Mouse (Mus musculus) heart, embryonic 16.5 days (tissue): ENCODE data around the gene Med9. TPM values are rescaled to one million over a fixed set of nuclear protein-coding genes. Genes with fewer than 3 reads are reported as not detected.
"Not testable (repeated sequence)": the region's sequence is repeated elsewhere in the genome, so short reads cannot be mapped to it uniquely, and the experiment has no call there.

Experiments
- ATAC-seq: fragments of 200-750 bp; cut with Nextera tagmentation; replicated peaks from 2 replicates; pipeline ENCODE4 v1.8.0; 2017; ENCODE audit warnings: moderate number of reproducible peaks; ENCODE audit not compliant: insufficient read depth, low FRiP score; ENCODE audit errors: extremely low read depth
- H3K27ac ChIP-seq: fragments of 300-500 bp; sonication (generic); 2 replicates; pipeline ENCODE4 v1.5.1; 2014; ENCODE audit warnings: mild to moderate bottlenecking, low read length, control low read depth, moderate library complexity
- H3K27me3 ChIP-seq: fragments of 300-500 bp; sonication (generic); 2 replicates; pipeline ENCODE4 v1.6.1; 2014; ENCODE audit warnings: low read length, mixed read lengths; ENCODE audit not compliant: control insufficient read depth, insufficient read depth
- H3K36me3 ChIP-seq: fragments of 300-500 bp; sonication (generic); 2 replicates; pipeline ENCODE4 v1.6.1; 2014; ENCODE audit not compliant: control insufficient read depth, insufficient read depth
- H3K4me1 ChIP-seq: fragments of 300-500 bp; sonication (generic); 2 replicates; pipeline ENCODE4 v1.6.1; 2014; ENCODE audit warnings: low read length, mixed read lengths; ENCODE audit not compliant: control insufficient read depth, insufficient read depth
- H3K4me2 ChIP-seq: fragments of 300-500 bp; sonication (generic); 2 replicates; pipeline ENCODE4 v1.6.1; 2014; ENCODE audit warnings: low read depth, mild to moderate bottlenecking, control low read depth, low read length
- H3K4me3 ChIP-seq: fragments of 300-500 bp; sonication (generic); 2 replicates; pipeline ENCODE4 v1.5.1; 2014; ENCODE audit warnings: mild to moderate bottlenecking, control low read depth, low read length
- H3K9ac ChIP-seq: fragments of 300-500 bp; sonication (generic); 2 replicates; pipeline ENCODE4 v1.6.1; 2014; ENCODE audit warnings: low read length, control low read depth
- H3K9me3 ChIP-seq: fragments of 300-500 bp; sonication (generic); replicated peaks from 2 replicates; pipeline ENCODE4 v1.6.1; 2016; ENCODE audit warnings: low read length; ENCODE audit not compliant: control insufficient read depth
- WGBS: fragments of 180-500 bp; shearing (Covaris S2); extraction: QIAGEN DNeasy Blood & Tissue Kit; methylation state at CpG from one replicate; pipeline ENCODE4 v1.1.7; 2014; 5-methylcytosine and 5-hydroxymethylcytosine counted together
- polyA plus RNA-seq: library from polyadenylated mRNA; unstranded; fragments of >200 nt; fragmentation: Nextera tagmentation; extraction: Ambion mirVana; gene quantifications from 2 replicates; pipeline ENCODE4 v1.2.1, GENCODE M21; 2015

Med9 gene
- polyA plus RNA-seq, 1 experiment from 2014 or later: 45.6 TPM

DNA sequence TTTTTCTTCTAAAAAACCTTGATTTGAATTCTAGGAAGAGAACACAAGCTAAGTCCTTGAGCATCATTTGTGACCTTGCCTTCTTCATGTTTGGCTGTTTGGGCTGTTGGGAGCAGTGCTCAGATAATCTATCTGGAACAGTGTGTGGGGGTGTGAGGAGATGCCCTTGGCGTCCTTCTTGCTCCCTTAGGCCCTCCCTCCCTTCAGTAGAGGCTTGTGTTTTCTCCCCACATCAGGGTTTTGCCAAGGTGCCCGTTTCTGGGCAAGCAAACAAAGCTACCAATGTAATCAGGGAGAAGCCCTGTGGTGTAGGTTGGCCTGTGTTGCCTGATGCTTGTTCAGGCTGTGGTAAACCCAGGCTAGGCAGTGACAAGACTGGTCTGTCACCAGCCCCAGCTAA, 10.4 kb upstream of the Med9 start:
- no peak for ATAC-seq
- H3K9ac ChIP-seq: no peak overlapping the region
- WGBS: 28% methylated on average over 2 of the region's 2 CpGs

GRCm38 (mm10) chr11:59939821-59940220, 8.2 kb upstream of the Med9 start:
- no peak overlapping the region for H3K4me3 ChIP-seq
- H3K27ac ChIP-seq: no peak overlapping the region
- H3K4me1 ChIP-seq: peaks cover 6% of the 10 kb centered on the region; the same call in 1 of the 2 replicates
- 72% methylated on average over 1 of the region's 1 CpGs for WGBS
- H3K4me2 ChIP-seq: no peak overlapping the region
- no peaks in the 10 kb centered on the region for H3K36me3 ChIP-seq
- no peak for ATAC-seq
- no peak overlapping the region for H3K9ac ChIP-seq
- H3K9me3 ChIP-seq: no peaks in the 10 kb centered on the region; the same call in 1 of the 2 replicates
- H3K27me3 ChIP-seq: no peaks in the 10 kb centered on the region

More for the DNA sequence above, 10.4 kb upstream of the Med9 start:
- peaks cover 15% of the 10 kb centered on the region for H3K4me1 ChIP-seq
- H3K4me3 ChIP-seq: no peak overlapping the region
- H3K27me3 ChIP-seq: no peaks in the 10 kb centered on the region
- H3K9me3 ChIP-seq: no peaks in the 10 kb centered on the region; the same call in 1 of the 2 replicates
- no peak overlapping the region for H3K4me2 ChIP-seq
- no peaks in the 10 kb centered on the region for H3K36me3 ChIP-seq
- H3K27ac ChIP-seq: no peak overlapping the region

- Histone ChIP-seq H3K9ac (no peak overlapping the region), H3K4me1 (peaks cover 6% of the 10 kb centered on the region; the same call in 1 of the 2 replicates), H3K4me3 (no peak overlapping the region), H3K27me3 (no peaks in the 10 kb centered on the region), H3K36me3 (no peaks in the 10 kb centered on the region), H3K9me3 (no peaks in the 10 kb centered on the region; the same call in 1 of the 2 replicates), H3K4me2 (no peak overlapping the region), H3K27ac (no peak overlapping the region)
- 40% methylated on average over 3 of the region's 3 CpGs for WGBS
- ATAC-seq: no peak
These were observed 7.4 kb upstream of the Med9 start for GRCm38 (mm10) chr11:59940645-59941044.

GRCm38 (mm10) chr11:59941391-59941790, 6.6 kb upstream of the Med9 start:
- H3K4me2 ChIP-seq: no peak overlapping the region
- no peaks in the 10 kb centered on the region for H3K36me3 ChIP-seq
- no peak for ATAC-seq
- peaks cover 6% of the 10 kb centered on the region; the same call in 1 of the 2 replicates for H3K4me1 ChIP-seq
- no peaks in the 10 kb centered on the region for H3K27me3 ChIP-seq
- H3K9me3 ChIP-seq: no peaks in the 10 kb centered on the region; the same call in 1 of the 2 replicates
- 12% methylated on average over 3 of the region's 3 CpGs for WGBS
- H3K9ac ChIP-seq: no peak overlapping the region
- H3K27ac ChIP-seq: no peak overlapping the region
- H3K4me3 ChIP-seq: no peak overlapping the region

DNA sequence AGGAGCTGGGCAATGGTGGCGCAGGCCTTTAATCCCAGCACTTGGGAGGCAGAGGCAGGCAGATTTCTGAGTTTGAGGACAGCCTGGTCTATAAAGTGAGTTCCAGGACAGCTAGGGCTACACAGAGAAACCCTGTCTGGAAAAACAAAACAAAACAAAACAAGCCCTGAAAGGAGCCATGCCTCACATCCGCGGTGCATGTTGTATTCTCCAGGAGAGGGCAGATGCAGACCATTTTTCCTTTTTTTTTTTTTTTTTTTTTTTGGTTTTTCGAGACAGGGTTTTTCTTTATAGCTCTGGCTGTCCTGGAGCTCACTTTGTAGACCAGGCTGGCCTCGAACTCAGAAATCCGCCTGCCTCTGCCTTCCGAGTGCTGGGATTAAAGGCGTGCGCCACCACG, 3.2 kb upstream of the Med9 start:
- 90% methylated on average over 9 of the region's 10 CpGs for WGBS
- ATAC-seq, H3K4me3 ChIP-seq, H3K36me3 ChIP-seq, H3K27me3 ChIP-seq, H3K9ac ChIP-seq, H3K4me2 ChIP-seq, H3K9me3 ChIP-seq, H3K27ac ChIP-seq: not testable (repeated sequence)
- peaks cover 20% of the 10 kb centered on the region for H3K4me1 ChIP-seq

- Histone ChIP-seq H3K27me3 (no peaks in the 10 kb centered on the region), H3K27ac (peak overlapping the region; percentile 50), H3K4me1 (peaks cover 16% of the 10 kb centered on the region), H3K9me3 (no peaks in the 10 kb centered on the region), H3K9ac (peak overlapping the region; percentile 90), H3K36me3 (no peaks in the 10 kb centered on the region), H3K4me3 (peak overlapping the region; percentile 76), H3K4me2 (peak overlapping the region; percentile 85)
- peak; percentile 23; the same call in 1 of the 2 replicates for ATAC-seq
- WGBS: 2% methylated on average over 16 of the region's 16 CpGs
These were observed 378 bp downstream of the Med9 start for GRCm38 (mm10) chr11:59948401-59948767.

DNA sequence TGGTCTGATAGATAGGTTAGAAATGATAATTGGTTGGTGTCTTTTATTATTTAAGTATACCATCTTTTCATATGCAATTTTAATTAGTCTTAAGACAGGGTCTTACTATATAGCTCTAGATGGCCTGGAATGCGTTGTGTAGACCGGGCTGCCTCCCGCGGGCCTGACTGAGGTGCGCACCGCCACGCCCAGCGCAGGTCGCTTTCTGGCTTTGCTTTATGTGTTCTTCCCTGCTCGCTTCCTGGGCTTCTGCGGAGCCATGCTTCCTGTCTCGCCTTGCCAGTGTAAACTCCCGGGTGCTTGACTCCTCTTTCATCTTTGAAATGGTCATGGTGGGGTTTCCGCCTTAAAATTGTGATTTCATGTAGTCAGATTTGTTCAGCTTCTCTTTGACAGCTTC, 4.9 kb downstream of the Med9 start:
- 84% methylated on average over 14 of the region's 14 CpGs for WGBS
- H3K4me3 ChIP-seq: no peak overlapping the region
- H3K27ac ChIP-seq: no peak overlapping the region
- H3K9me3 ChIP-seq: no peaks in the 10 kb centered on the region
- peaks cover 11% of the 10 kb centered on the region for H3K4me1 ChIP-seq
- H3K9ac ChIP-seq: no peak overlapping the region
- H3K4me2 ChIP-seq: no peak overlapping the region
- no peaks in the 10 kb centered on the region for H3K27me3 ChIP-seq
- ATAC-seq: no peak
- peaks cover 3% of the 10 kb centered on the region; the same call in 1 of the 2 replicates for H3K36me3 ChIP-seq

GRCm38 (mm10) chr11:59956749-59957148, 8.7 kb downstream of the Med9 start:
- Histone ChIP-seq H3K36me3 (peaks cover 11% of the 10 kb centered on the region), H3K27me3 (no peaks in the 10 kb centered on the region), H3K9me3 (no peaks in the 10 kb centered on the region), H3K27ac (no peak overlapping the region), H3K4me3 (no peak overlapping the region), H3K4me1 (peaks cover 27% of the 10 kb centered on the region), H3K4me2 (no peak overlapping the region), H3K9ac (no peak overlapping the region)
- ATAC-seq: no peak
- 80% methylated on average over 6 of the region's 6 CpGs for WGBS

- Histone ChIP-seq H3K4me2 (no peak overlapping the region), H3K4me1 (peaks cover 42% of the 10 kb centered on the region), H3K9me3 (no peaks in the 10 kb centered on the region), H3K36me3 (peaks cover 12% of the 10 kb centered on the region), H3K4me3 (no peak overlapping the region), H3K27ac (peak overlapping the region; percentile 95), H3K27me3 (no peaks in the 10 kb centered on the region), H3K9ac (peak overlapping the region; percentile 10; the same call in 1 of the 2 replicates)
- no peak for ATAC-seq
- WGBS: 45% methylated on average over 4 of the region's 4 CpGs
These were observed 11.4 kb downstream of the Med9 start for GRCm38 (mm10) chr11:59959453-59959852.
